Mouse (Mus musculus) small intestine, adult 2 months (tissue): ENCODE results near the gene Igfbp7.

Source experiments
- CTCF ChIP-seq: fragments of 200-500 bp; IDR thresholded peaks from 2 replicates; pipeline ENCODE4 v1.5.1; 2012; ENCODE audit warnings: low read depth, mild to moderate bottlenecking, control low read depth, inconsistent platforms, low read length, moderate library complexity, mixed read lengths; ENCODE audit not compliant: insufficient replicate concordance, insufficient read length; ENCODE audit errors: extremely low read depth
- POLR2A ChIP-seq: fragments of 200-500 bp; IDR thresholded peaks from 2 replicates; pipeline ENCODE4 v1.6.1; 2012; ENCODE audit warnings: low read depth, mild to moderate bottlenecking, control low read depth, inconsistent platforms, low read length, moderate library complexity

GRCm38 (mm10) chr5:77443889-77444573, 36.2 kb upstream of the Igfbp7 start:
- TF ChIP-seq CTCF, result no peak
- no peak for TF ChIP-seq POLR2A
